In the genomic region with DNA sequence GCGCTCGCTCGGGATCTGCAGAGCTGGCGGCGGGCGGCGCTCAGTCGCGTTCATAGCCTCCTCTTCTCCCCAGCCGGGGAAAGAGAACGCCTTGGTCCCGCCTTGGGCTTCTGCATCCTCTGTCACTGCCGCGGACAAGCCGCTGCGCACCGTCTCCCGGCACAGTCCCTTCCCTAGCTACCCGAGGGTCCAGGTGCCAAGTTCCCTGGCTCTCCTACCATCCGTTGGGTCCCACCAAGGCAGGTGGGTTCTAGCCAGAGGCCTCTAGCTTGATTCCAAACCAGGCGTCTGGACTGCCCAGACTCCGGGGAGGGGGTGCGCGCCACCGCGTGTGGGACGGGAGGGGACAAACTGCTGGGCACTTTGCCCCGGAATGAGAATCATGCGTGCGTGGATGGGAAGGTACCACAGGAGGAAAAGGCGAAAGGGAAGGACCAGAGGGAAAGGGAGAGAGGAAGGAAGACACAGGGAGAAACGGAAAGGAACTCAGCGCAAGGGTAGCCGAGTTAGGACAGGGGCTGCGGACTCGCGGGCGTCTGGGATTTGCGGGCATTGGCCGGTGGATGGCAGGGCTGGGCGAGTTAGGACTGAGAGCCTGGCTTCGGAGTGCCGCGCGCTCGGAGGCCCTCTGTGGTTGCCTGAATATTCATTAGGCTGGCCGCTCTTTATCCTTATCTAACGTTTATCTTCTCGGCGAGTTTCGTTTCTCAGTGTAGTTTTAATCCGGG, we compare ENCODE assay signal across 7 mouse cellular contexts. TPM values are rescaled to one million over a fixed set of nuclear protein-coding genes. Genes with fewer than 3 reads are reported as not detected.
DNase-seq lines count a peak whose midpoint lies in the region; ATAC-seq and TF ChIP-seq lines count a peak whose summit lies in the region.

A gene (plus strand): TSS at position 353 of the 728 bp plus-strand sequence.

- under 1% methylated on average over 52 of the region's 52 CpGs for WGBS in heart, embryonic 13.5 days
- WGBS in neural tube, embryonic 13.5 days, result under 1% methylated on average over 52 of the region's 52 CpGs

- H3K4me3 ChIP-seq in E14TG2a.4 (replicated peaks; ENCODE audit: low read length), result peak within 1 kb of the TSS; percentile 74
- peak within 1 kb of the TSS; percentile 52 for H3K4me3 ChIP-seq in heart, embryonic 13.5 days
- H3K4me3 ChIP-seq in neural tube, embryonic 13.5 days, result peak within 1 kb of the TSS; percentile 56

- H3K9ac ChIP-seq in heart, embryonic 13.5 days, result peak within 1 kb of the TSS; percentile 62
- peak within 1 kb of the TSS; percentile 82 for H3K9ac ChIP-seq in neural tube, embryonic 13.5 days

- H3K27me3 ChIP-seq in E14TG2a.4 (ENCODE audit: insufficient read depth, low read length), result peaks cover 99% of the 10 kb centered on the region
- H3K27me3 ChIP-seq in heart, embryonic 13.5 days (replicated peaks), result peaks cover 98% of the 10 kb centered on the region
- peaks cover 94% of the 10 kb centered on the region for H3K27me3 ChIP-seq in neural tube, embryonic 13.5 days

- H3K9me3 ChIP-seq in E14TG2a.4 (ENCODE audit: low read length), result no peaks in the 10 kb centered on the region
- no peaks in the 10 kb centered on the region for H3K9me3 ChIP-seq in heart, embryonic 13.5 days
- H3K9me3 ChIP-seq in neural tube, embryonic 13.5 days, result no peaks in the 10 kb centered on the region

- peak within 1 kb of the TSS; percentile 78 for H3K4me2 ChIP-seq in heart, embryonic 13.5 days
- peak within 1 kb of the TSS; percentile 57 for H3K4me2 ChIP-seq in neural tube, embryonic 13.5 days

- peaks cover 74% of the 10 kb centered on the region for H3K4me1 ChIP-seq in E14TG2a.4 (replicated peaks; ENCODE audit: low read depth, low read length)
- H3K4me1 ChIP-seq in heart, embryonic 13.5 days, result peaks cover 40% of the 10 kb centered on the region
- peaks cover 51% of the 10 kb centered on the region for H3K4me1 ChIP-seq in neural tube, embryonic 13.5 days (replicated peaks)

- ATAC-seq in heart, embryonic 13.5 days (ENCODE audit: extremely low read depth, insufficient number of reproducible peaks, low FRiP score, low TSS enrichment), result no peak
- ATAC-seq in neural tube, embryonic 13.5 days (ENCODE audit: low read depth), result peak; percentile 66

- no peaks in the 10 kb centered on the region for H3K36me3 ChIP-seq in E14TG2a.4 (ENCODE audit: insufficient read depth, low read length)
- no peaks in the 10 kb centered on the region for H3K36me3 ChIP-seq in heart, embryonic 13.5 days
- H3K36me3 ChIP-seq in neural tube, embryonic 13.5 days, result no peaks in the 10 kb centered on the region

- peak; percentile 75 for DNase-seq in ZHBTc4 (ENCODE audit: low read depth, low spot score)
- DNase-seq in kidney, postnatal 10 days, result peak; percentile 76
- no peak for DNase-seq in frontal cortex, postnatal 14 days (ENCODE audit: low spot score in 2 of 2)
- no peak for DNase-seq in left cerebral cortex, adult 18-20 months (ENCODE audit: low spot score in 2 of 2)

- H3K27ac ChIP-seq in heart, embryonic 13.5 days (replicated peaks), result no peak within 1 kb of the TSS
- H3K27ac ChIP-seq in neural tube, embryonic 13.5 days (replicated peaks), result peak within 1 kb of the TSS; percentile 95

- TF ChIP-seq CTCF in E14TG2a.4 (conservative IDR thresholded peaks at IDR 0.05; ENCODE audit: low read length), result no peak

RNA-seq across cellular contexts. Expression of the gene that starts here (rescaled TPM):
- polyA plus RNA-seq in heart, embryonic 13.5 days (2015; fragmentation: Nextera tagmentation; extraction: Ambion mirVana), result not detected in 2 replicates
- polyA plus RNA-seq in neural tube, embryonic 13.5 days (2015; fragmentation: Nextera tagmentation; extraction: Ambion mirVana), result 25.2 and 28.2 TPM in 2 replicates
- total RNA-seq in left cerebral cortex, adult 18-20 months (2021), result under 1 TPM; 0.23 to 0.42 TPM

Comparison
In these comparisons a context has a peak if more than half of its experiments do, and no peak if none do; other contexts are left out.
1. RNA of the gene that starts here (polyA plus RNA-seq): 25.2 to 28.2 TPM in neural tube, embryonic 13.5 days; not detected in heart, embryonic 13.5 days; every median in the first group is over 10 times any median in the second.
2. DNase-seq: peak in ZHBTc4 (single experiment) and kidney, postnatal 10 days (single experiment); none in frontal cortex, postnatal 14 days (0 of 2) and left cerebral cortex, adult 18-20 months (0 of 2).
3. Peak in every context shown above with its lines, with median percentiles within 50 percentile points of each other: H3K4me3 ChIP-seq.